18 mouse cellular contexts compared by ENCODE assay signal in the genomic region with DNA sequence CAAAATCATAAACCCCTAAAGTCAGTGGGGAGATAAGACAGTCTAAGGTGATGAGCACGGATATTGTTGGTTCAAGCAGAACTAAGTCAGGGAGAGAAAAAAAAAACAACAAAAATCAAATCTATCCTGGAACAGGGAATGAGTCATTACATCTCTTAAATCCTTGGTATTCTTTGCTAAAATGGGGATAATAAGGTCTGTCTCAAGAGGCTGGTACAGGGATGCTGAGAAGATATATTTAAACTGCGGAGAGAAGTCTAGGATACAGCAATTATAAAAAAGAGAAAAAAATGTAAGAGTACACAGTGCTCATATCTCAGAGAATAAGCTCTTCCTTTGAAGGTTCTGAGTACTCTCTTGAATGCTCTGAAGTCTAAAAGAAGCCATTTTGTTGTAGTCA.
DNase-seq lines count a peak whose midpoint lies in the region; ATAC-seq and TF ChIP-seq lines count a peak whose summit lies in the region.
"Had no signal": no experiment of that assay in that cellular context is flagged by ENCODE, and none has a peak within 500 bp of the region (broad histone marks: within the 10 kb centered on the region; RNA-seq: fewer than 3 reads in every experiment).

No protein-coding gene starts in this region.

- no peak overlapping the region for H3K9ac ChIP-seq in midbrain, embryonic 15.5 days
- no peak overlapping the region for H3K9ac ChIP-seq in midbrain, embryonic 14.5 days (replicated peaks; ENCODE audit: low read length)
- H3K9ac ChIP-seq: embryonic facial prominence, embryonic 12.5 days; forebrain, embryonic 13.5 days; forebrain, embryonic 15.5 days; forebrain, postnatal 0 days had no signal

- H3K27ac ChIP-seq in layer of hippocampus, adult 2 months, result peak overlapping the region; percentile 80
- peak overlapping the region; percentile 51; the same call in 1 of the 2 replicates for H3K27ac ChIP-seq in midbrain, embryonic 15.5 days
- H3K27ac ChIP-seq in midbrain, embryonic 14.5 days (replicated peaks; ENCODE audit: low read depth, low read length), result no peak overlapping the region
- H3K27ac ChIP-seq: embryonic facial prominence, embryonic 10.5 days; embryonic facial prominence, embryonic 12.5 days; forebrain, embryonic 13.5 days had no signal

- H3K4me2 ChIP-seq in midbrain, embryonic 15.5 days, result no peak overlapping the region
- no peak overlapping the region for H3K4me2 ChIP-seq in midbrain, embryonic 14.5 days (ENCODE audit: low read length)
- H3K4me2 ChIP-seq: embryonic facial prominence, embryonic 12.5 days; forebrain, embryonic 13.5 days; forebrain, embryonic 15.5 days had no signal

- H3K4me3 ChIP-seq in layer of hippocampus, adult 2 months, result no peak overlapping the region
- H3K4me3 ChIP-seq in midbrain, embryonic 15.5 days, result no peak overlapping the region
- H3K4me3 ChIP-seq in midbrain, embryonic 14.5 days (replicated peaks; ENCODE audit: low read depth, low read length), result no peak overlapping the region
- H3K4me3 ChIP-seq: embryonic facial prominence, embryonic 10.5 days; embryonic facial prominence, embryonic 12.5 days; forebrain, embryonic 13.5 days; forebrain, embryonic 15.5 days had no signal

- no peak for ATAC-seq in midbrain, embryonic 15.5 days (replicated peaks)
- no peak for ATAC-seq in midbrain, embryonic 14.5 days (ENCODE audit: low FRiP score, low TSS enrichment)

- H3K36me3 ChIP-seq in midbrain, embryonic 15.5 days (replicated peaks), result peaks cover 3% of the 10 kb centered on the region; the same call in 1 of the 2 replicates
- H3K36me3 ChIP-seq in midbrain, embryonic 14.5 days (ENCODE audit: control insufficient read depth, insufficient read depth, low read length), result peaks cover 3% of the 10 kb centered on the region; the same call in 1 of the 2 replicates
- H3K36me3 ChIP-seq: embryonic facial prominence, embryonic 10.5 days; embryonic facial prominence, embryonic 12.5 days had no signal

- no peak for TF ChIP-seq CTCF in layer of hippocampus, adult 2 months (conservative IDR thresholded peaks at IDR 0.05)

- peaks cover 34% of the 10 kb centered on the region for H3K4me1 ChIP-seq in midbrain, embryonic 15.5 days
- H3K4me1 ChIP-seq in midbrain, embryonic 14.5 days (ENCODE audit: control insufficient read depth, insufficient read depth, low read length), result peaks cover 12% of the 10 kb centered on the region; the same call in 1 of the 2 replicates
- H3K4me1 ChIP-seq: embryonic facial prominence, embryonic 10.5 days; embryonic facial prominence, embryonic 12.5 days had no signal

- no peak for DNase-seq in layer of hippocampus, adult 2 months (ENCODE audit: low spot score in 2 of 2)
- DNase-seq in layer of hippocampus, adult 11-12 months (ENCODE audit: low spot score), result no peak
- DNase-seq in midbrain, embryonic 14.5 days, result no peak
- DNase-seq in spleen, postnatal 36 days (ENCODE audit: low spot score in 2 of 2), result no peak
- DNase-seq: adrenal gland, adult 2 months; adrenal gland, postnatal 10 days; adrenal gland, postnatal 25 days; cerebellum, adult 11-12 months; cerebellum, adult 2 months; cerebellum, adult 9-10 months; cerebellum, postnatal 10 days; cerebellum, postnatal 25 days; forebrain, postnatal 0 days had no signal

- no peaks in the 10 kb centered on the region for H3K9me3 ChIP-seq in midbrain, embryonic 15.5 days
- no peaks in the 10 kb centered on the region for H3K9me3 ChIP-seq in midbrain, embryonic 14.5 days (ENCODE audit: control insufficient read depth, low read length)
- H3K9me3 ChIP-seq: embryonic facial prominence, embryonic 10.5 days; embryonic facial prominence, embryonic 12.5 days; forebrain, embryonic 13.5 days; forebrain, embryonic 15.5 days had no signal

- WGBS in midbrain, embryonic 15.5 days, result 89% methylated on average over 2 of the region's 2 CpGs
- WGBS in midbrain, embryonic 14.5 days, result 88% methylated on average over 2 of the region's 2 CpGs

- no peaks in the 10 kb centered on the region for H3K27me3 ChIP-seq in midbrain, embryonic 15.5 days (replicated peaks)
- H3K27me3 ChIP-seq in midbrain, embryonic 14.5 days (ENCODE audit: control insufficient read depth, insufficient read depth, low read length), result no peaks in the 10 kb centered on the region
- H3K27me3 ChIP-seq: embryonic facial prominence, embryonic 12.5 days; forebrain, embryonic 13.5 days; forebrain, embryonic 15.5 days had no signal
